Mouse (Mus musculus) gastrocnemius, adult 18-20 months (tissue): Measurements from ENCODE around the gene Wee2. TPM values are rescaled to one million over a fixed set of nuclear protein-coding genes. Genes with fewer than 3 reads are reported as not detected.
A peak's percentile ranks its signal among the peaks of the same experiment; 100 is the strongest.

Experiments
- DNase-seq: peaks from one replicate; pipeline ENCODE4 v3.0.0; 2021; ENCODE audit warnings: low spot score
- total RNA-seq, 2 experiments: library from RNA; stranded (reverse); gene quantifications; 2 replicates each; pipeline ENCODE4 v1.2.3; 2021

Wee2 gene
- total RNA-seq, 2 experiments from 2014 or later = not detected

GRCm38 (mm10) chr6:40435151-40436046 is 3.5 kb upstream of the Wee2 start:
- DNase-seq = peak; percentile 15

GRCm38 (mm10) chr6:40436047-40436483 is 2.8 kb upstream of the Wee2 start, which contains the start of gene E330009J07Rik:
Gene E330009J07Rik, minus strand, starts transcription at chr6:40436135.
- peak; percentile 71 for DNase-seq

GRCm38 (mm10) chr6:40439731-40440130 is 843 bp downstream of the Wee2 start:
- no peak for DNase-seq

GRCm38 (mm10) chr6:40441276-40441675 is 2.4 kb downstream of the Wee2 start:
- DNase-seq = no peak

GRCm38 (mm10) chr6:40441755-40442154 is 2.9 kb downstream of the Wee2 start:
- no peak for DNase-seq

GRCm38 (mm10) chr6:40443281-40443928 is 4.5 kb downstream of the Wee2 start:
- DNase-seq = no peak

GRCm38 (mm10) chr6:40448626-40449025 is 9.7 kb downstream of the Wee2 start:
- no peak for DNase-seq

- no peak for DNase-seq
These were observed 15.7 kb downstream of the Wee2 start for GRCm38 (mm10) chr6:40454436-40455041.

- DNase-seq = no peak
These were observed 26.8 kb downstream of the Wee2 start for GRCm38 (mm10) chr6:40465710-40466109.

GRCm38 (mm10) chr6:40470916-40471719 is 32.2 kb downstream of the Wee2 start, which contains the start of gene Ssbp1:
Gene Ssbp1, plus strand, starts transcription at chr6:40471352.
- DNase-seq = peak; percentile 93

GRCm38 (mm10) chr6:40471720-40472010 is 32.8 kb downstream of the Wee2 start:
- DNase-seq = no peak

- DNase-seq = no peak
These were observed 37.2 kb downstream of the Wee2 start for GRCm38 (mm10) chr6:40476132-40476531.

- no peak for DNase-seq
These were observed 40.8 kb downstream of the Wee2 start for GRCm38 (mm10) chr6:40479705-40480104.

GRCm38 (mm10) chr6:40482318-40482717 is 43.4 kb downstream of the Wee2 start:
- DNase-seq = no peak

GRCm38 (mm10) chr6:40490933-40491332 is 52.0 kb downstream of the Wee2 start, which contains the start of gene Tas2r137:
Gene Tas2r137, plus strand, starts transcription at chr6:40491233.
- no peak for DNase-seq

- no peak for DNase-seq
These were observed 54.3 kb downstream of the Wee2 start, which contains the start of gene Tas2r108 for GRCm38 (mm10) chr6:40493229-40493628. Gene Tas2r108, plus strand, starts transcription at chr6:40493529.

Other genes with a start within 250 kb of the Wee2 start
- gene Agk, start 113.9 kb upstream of the Wee2 start, total RNA-seq = 1 to 10 TPM; 6.1 TPM
- 1 to 10 TPM in 1 of 2 experiments, under 1 TPM in 1; 0.64 to 1.2 TPM for gene E330009J07Rik, start 3.0 kb upstream of the Wee2 start, total RNA-seq
- gene Ssbp1, start 32.3 kb downstream of the Wee2 start, total RNA-seq = 10 to 100 TPM; 21.1 to 23.8 TPM
- gene Tas2r137, start 52.1 kb downstream of the Wee2 start, total RNA-seq = not detected
- not detected for gene Tas2r108, start 54.4 kb downstream of the Wee2 start, total RNA-seq
- not detected for gene Prss37, start 80.4 kb downstream of the Wee2 start, total RNA-seq
- not detected for gene Olfr461, start 116.0 kb downstream of the Wee2 start, total RNA-seq
- not detected for gene Olfr460, start 130.4 kb downstream of the Wee2 start, total RNA-seq
- under 1 TPM in 1 of 2 experiments, not detected in 1; 0.21 TPM for gene Clec5a, start 146.7 kb downstream of the Wee2 start, total RNA-seq
- not detected for gene Tas2r138, start 174.2 kb downstream of the Wee2 start, total RNA-seq
- under 1 TPM; 0.38 to 0.50 TPM for gene Mgam, start 189.7 kb downstream of the Wee2 start, total RNA-seq